Mouse (Mus musculus) Muller cell, postnatal 12 days (primary cell): ENCODE results near the gene Taar2.
A peak's percentile ranks its signal among the peaks of the same experiment; 100 is the strongest.

Experiments used
- DNase-seq: peaks from one replicate; pipeline ENCODE4 v3.0.0-alpha.2; 2015; ENCODE audit errors: inconsistent ontology term

Gene Taar2

DNA sequence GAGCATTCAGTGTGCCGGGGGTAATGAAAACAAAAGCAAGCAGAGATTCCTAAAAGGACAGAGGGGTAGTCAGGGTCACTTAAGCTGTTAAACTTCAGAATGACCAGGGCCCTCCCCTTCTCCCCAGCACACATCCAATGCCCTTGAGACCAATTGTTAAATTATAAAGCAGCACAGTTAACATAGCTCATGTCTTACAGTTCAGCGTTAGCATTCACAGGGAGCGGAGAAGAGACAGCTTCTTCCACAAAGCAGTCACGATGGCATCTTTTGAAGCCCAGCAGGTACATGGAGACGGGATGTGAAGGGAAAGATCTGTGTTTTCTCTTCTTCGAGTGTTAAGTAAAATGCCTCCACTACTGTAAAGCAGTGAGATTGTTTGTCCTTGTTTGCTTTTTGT, at the start of gene Taar2:
TSS of gene Taar2 (plus strand) at position 261 of the 400 bp plus-strand sequence.
- DNase-seq, result no peak

DNA sequence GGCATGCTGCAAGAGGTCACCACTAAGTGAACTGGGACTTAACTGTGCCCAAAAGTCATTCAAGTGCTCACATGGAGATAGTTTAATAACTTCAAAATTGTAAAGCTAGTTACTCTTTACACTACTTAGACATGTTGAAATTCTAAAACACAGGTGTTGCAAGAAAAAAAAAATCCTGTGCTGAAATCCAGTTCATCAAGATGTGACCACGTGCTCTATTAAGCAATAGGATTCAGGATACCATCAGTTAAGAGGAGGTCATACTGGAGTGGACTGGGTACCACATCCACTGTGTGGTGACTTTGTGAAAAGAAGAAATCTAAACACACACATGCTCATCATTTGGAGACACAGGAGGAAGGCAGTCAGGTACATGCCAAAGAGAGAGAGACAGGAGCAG, 45.4 kb upstream of the Taar2 start:
- no peak for DNase-seq

DNA sequence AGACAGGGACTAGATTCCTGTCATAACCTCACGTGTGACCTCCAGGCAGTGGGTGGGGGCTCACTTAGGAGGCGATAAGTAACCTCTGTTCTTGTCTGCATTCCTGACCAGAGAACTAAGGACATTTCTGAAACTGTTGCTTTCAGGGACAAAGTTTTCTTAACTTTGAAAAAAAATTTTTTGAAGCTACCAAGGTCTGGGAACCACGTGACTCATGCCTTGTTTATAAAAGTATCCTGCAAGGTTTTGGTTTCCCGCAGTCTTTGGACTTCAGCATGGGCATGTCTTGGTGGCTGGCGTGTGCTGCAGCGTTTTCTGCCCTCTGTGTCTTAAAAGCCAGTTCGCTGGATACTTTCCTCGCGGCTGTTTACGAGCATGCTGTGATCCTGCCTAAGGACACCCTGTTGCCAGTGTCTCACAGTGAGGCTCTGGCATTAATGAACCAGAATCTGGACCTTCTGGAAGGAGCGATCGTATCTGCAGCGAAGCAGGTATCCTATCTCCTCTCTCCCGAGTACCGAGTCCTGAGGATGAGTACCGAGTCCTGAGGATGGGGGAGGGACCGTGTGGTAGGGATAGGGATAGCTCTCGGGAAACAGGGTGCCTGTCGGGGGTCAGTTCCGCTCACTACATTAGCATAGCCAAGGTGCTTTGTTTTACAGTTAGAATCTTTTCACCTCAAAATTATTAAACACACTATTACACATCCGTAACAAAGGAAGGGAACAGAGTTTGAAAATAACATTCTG, 43.6 kb upstream of the Taar2 start, which contains the start of gene Vnn1:
TSS of gene Vnn1 (plus strand) at position 88 of the 749 bp plus-strand sequence.
- DNase-seq, result peak; percentile 12

DNA sequence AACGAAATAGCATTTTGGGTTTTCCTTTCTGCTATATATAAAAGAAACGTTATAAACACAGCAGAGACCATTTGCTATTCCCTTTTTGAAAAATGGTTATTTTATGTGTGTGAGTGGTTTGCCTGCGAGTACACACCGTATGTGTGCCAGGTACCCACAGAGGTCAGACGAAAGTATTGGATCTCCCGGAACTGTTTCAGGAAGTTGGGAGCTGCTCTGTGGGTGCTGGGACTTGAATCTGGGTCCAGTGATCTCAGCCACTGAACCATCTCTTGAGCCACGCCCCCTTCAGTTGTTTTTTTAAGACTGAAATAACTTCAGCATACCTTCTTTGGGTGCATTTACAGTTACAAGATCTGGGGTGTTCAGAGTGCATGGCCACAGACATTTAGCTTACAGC, 43.0 kb upstream of the Taar2 start:
- DNase-seq, result no peak

DNA sequence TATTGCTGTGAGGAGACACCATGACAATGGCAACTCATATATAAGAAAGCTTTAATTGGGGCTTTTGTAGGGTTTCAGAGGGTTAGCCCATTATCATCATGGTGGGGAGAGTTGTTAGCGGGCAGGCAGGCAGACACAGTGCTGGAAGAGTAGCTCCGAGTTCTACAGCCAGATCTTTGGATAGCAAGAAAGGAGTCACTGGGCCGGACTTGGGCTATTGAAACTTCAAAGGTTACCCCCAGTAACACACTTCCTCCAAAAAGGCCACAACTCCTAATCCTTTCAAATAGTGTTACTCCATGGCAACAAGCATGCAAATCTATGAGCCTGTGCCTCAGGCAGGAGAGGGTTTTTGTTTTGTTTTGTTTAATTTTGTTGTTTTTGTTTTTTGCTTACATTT, 37.3 kb upstream of the Taar2 start:
- DNase-seq, result no peak

DNA sequence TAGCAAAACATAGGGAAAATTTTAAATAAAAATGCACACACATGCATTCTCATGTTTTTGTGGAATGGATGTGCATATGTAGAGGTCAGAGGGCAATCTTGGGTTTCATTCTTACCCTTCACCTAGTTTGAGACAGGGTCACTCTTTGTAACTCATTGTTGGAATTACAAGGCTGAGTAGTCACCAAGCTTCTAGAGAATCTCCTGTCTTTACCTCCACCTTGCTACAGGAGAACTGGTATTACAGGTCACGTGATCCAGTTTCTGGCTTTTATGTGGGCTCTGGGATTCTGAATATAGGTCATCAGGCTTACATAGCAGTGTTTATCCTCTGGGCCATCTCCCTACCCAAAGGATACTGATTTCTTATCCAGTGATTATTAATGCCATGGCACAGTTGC, 32.7 kb upstream of the Taar2 start:
- DNase-seq, result no peak

DNA sequence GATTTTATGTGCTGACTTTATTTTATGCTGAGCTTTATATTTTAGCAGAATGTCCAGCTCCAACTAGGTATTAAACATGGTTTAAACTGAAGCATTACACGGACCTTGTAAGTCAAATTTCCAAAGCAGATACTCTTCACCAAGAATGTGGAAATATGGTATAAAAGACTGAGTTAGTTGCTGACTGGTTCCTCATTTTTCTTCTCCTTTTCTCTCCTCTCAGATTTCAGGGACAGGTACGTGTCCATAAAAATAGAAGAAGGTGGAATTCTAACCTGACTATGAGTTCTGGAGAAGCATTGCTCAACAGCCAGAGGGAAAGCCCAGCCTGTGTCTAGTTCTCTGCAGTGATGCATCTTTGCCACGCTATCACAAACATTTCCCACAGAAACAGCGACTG, 18.3 kb upstream of the Taar2 start, which contains the start of gene Taar1:
TSS of gene Taar1 (plus strand) at position 301 of the 400 bp plus-strand sequence.
- no peak for DNase-seq

DNA sequence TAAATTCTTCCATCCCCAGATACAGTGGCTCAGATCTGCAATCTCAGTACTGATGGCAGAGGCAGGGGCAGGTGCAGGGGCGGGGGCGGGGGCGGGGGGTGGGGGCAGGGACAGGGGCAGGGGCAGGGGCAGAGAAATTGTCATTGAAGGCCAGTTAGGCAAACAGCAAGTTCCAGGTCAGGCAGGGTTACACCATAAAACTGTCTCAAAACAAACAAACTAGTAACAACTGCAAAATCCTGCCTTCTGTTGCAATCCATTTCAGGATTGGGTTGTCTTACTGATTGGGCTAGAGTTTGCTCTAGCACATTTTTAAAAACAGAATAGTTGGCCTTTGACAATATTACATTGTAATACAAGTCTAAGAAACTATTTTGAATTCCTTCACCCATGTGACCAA, 15.9 kb upstream of the Taar2 start:
- no peak for DNase-seq

DNA sequence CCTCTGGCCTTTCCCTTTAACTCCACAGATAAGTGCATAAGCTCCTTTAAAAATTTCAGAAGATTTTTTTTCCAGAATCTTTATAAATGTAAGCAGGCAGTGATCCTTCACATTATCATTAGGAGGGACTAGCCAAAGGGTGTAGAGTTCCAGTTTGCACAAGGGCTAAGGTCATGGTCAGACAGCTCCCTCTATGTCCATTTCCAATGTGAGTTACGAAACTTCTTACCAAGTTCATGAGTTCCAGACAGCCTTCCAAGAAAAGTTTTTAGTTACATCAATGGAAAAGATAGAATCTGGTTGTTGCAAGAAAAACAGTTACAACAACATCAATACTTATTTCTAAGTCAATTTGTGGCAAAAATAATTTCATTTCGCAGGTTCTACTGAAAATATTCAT, 14.4 kb upstream of the Taar2 start:
- DNase-seq, result no peak

DNA sequence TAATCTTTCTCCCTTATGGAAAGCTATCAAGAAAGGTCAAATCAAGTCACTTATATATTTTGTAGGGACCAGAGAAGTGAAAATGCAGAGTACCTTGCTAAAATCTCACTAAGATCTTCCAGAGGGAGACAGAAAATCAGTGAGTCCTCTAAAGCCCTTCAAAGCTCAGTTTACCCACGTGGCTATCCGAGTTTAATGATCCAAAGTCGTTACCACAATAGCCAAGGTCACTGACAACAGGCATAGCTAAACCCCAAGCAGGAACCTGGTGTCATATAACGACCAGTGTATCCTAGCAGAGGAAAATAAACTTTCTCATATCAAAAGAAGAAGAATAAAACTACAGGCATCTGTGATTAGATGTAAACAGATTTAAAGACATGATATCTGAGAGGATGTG, 759 bp upstream of the Taar2 start:
- no peak for DNase-seq

DNA sequence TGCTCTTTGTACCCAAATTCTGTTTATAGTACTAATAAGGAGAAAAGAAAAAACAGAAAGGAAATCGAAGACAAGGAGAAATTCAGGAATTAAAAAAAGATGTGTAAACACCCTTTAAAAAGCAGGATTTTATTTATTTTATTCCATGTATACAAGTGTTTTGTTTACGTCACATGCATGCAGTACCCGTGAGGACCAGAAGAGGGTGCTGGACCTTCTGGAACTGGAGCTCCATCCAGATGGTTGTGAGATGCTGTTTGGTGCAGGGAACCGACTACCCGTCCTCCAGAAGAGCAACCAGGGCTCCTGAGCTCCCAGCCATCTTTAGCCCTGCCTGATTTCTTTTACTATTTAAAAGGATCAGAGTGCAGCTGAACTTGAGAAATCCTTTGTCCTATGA, 4.1 kb downstream of the Taar2 start:
- DNase-seq, result no peak

DNA sequence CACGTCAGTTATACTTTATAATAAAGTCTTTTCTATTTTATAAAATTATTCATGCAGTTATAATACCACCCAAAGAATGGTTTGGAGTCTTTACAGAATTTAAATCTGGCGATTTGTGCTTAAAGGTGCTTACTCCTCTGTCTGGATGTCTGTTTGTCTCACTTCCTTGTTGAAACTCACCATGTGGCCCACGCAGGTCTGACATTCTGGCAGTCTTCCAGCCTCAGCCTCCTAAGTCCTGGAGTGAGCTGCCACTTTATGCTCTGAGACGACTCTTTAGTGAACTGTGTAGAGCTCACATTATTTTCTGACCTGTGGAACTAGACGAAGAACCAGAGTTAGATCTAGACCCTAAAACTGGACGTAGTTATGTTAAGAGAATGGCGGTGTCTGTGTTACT, 9.7 kb downstream of the Taar2 start:
- no peak for DNase-seq

DNA sequence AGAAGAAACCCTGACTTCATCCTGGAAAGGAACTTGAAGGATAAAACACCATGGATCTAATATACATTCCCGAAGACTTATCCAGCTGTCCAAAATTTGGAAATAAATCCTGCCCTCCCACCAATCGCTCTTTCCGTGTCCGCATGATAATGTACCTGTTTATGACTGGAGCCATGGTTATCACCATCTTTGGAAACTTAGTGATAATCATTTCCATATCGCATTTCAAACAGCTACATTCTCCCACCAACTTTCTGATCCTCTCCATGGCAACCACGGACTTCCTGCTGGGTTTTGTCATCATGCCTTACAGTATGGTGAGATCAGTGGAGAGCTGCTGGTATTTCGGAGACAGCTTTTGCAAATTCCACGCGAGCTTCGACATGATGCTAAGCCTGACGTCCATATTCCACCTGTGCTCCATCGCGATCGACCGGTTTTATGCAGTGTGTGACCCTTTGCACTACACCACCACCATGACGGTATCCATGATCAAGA, 11.2 kb downstream of the Taar2 start, which contains the start of gene Taar3:
TSS of gene Taar3 (plus strand) at position 51 of the 498 bp plus-strand sequence.
- no peak for DNase-seq

DNA sequence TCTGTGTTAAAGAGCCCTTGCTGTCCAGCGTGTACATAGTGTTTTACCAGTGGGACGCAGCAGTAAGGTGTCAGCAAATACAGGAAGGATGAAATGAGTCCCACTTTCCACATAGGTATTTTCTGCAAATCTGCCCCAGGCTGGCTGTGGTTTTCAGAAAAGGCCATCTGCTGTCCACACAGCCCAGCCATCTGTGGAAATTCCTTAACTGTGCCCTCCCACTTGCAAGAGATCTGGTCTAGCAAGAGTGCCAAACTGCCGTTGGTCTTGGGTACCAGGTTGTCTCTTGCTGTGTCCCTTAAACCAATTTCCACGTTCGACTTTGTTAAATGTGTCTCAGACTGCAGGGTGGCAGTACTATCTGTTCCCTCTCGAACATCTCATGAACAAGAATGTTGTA, 13.3 kb downstream of the Taar2 start:
- DNase-seq, result no peak

DNA sequence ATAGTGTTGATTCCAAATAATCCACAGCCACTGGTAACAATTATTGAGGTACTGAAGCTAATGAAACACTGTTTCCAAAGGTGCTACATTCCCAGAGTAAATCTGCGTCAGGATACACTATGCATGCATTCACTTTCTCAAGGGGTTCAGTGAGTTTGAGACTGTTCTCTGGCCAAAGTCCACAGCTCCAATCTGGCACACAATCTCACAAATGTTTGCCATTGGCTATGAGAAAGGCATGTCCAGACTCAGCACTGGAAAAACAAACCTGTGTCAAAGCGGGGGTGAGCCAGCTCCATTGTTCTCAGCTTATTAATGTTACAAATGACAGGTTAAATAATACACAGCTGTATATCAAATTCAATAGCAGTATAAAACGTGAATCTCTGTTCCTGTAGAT, 20.7 kb downstream of the Taar2 start:
- no peak for DNase-seq

DNA sequence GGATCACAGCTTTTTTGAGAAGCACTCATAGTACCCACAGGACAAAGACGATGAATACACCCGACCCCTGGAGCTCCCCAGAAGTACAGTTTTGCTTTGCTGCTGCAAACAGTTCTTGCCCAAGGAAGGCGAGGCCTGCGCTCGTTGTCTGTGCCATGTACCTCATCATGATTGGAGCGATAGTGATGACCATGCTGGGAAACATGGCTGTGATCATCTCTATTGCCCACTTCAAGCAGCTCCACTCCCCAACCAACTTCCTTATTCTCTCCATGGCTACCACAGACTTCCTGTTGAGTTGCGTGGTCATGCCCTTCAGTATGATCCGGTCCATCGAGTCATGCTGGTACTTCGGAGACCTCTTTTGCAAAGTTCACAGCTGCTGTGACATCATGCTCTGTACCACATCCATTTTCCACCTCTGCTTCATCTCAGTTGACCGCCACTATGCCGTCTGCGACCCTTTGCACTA, 22.1 kb downstream of the Taar2 start, which contains the start of gene Taar4:
TSS of gene Taar4 (plus strand) at position 51 of the 472 bp plus-strand sequence.
- no peak for DNase-seq

DNA sequence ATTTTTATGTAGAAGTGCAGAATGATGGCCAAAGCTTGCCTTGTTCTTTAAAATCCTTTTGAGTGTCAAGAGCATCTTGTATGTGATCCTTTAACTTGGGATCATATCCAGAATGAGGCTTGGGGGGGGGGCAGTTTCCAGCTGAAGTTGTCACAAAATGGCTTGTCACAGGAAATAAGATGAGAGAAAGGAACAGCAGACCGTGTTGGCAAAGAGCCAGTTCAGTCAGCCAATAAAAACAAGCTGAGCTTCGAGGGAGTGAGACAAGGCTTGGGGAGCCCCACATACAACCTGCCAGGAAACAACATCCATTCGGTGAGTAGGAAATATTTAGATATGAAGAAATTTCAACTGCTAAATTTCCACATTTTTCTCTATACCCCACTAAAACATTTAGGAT, 25.1 kb downstream of the Taar2 start:
- no peak for DNase-seq

DNA sequence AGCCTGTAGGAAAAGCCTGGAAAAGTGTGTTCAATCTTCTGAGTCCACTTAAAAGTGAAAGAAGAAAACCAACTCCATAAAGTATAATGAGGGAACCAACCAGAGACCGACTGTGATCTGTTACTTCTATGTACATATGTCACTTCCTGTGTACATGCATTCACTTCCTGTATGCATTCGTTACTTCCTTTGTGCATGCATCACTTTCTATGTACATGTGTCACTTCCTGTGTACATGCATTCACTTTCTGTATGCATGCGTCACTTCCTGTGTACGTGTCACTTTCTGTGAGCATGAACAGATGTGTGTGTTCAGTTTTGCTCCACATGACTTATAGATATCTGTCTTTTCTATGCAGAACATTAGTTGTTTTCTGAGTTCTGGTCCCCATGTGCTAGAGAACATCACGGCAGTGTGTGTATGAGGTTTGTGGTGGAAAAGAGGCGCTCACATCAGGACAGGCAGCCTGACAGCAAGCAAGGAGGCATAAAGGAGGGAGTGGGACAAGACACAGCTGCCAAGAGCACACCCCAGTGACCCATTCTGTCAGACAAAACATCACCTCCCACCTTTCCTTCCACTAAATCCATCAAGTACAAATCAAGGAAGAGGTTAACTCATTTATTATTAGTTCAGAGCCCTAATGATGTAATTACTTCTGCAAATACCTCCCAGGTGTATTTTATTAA, 26.7 kb downstream of the Taar2 start:
- no peak for DNase-seq

DNA sequence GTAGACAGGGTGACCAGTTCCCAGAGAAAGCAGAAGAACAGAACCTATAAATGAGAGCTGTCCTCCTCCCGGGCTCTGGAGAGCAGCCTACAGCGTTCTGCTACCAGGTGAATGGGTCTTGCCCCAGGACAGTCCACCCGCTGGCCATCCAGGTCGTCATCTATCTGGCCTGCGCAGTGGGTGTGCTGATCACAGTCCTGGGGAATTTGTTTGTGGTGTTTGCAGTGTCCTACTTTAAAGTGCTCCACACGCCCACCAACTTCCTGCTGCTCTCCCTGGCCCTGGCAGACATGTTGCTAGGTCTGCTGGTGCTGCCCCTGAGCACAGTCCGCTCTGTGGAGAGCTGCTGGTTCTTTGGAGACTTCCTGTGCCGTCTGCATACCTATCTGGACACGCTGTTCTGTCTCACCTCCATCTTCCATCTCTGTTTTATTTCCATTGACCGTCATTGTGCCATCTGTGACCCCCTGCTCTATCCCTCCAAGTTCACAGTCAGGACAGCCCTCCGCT, 32.3 kb downstream of the Taar2 start, which contains the start of gene Taar5:
TSS of gene Taar5 (plus strand) at position 51 of the 510 bp plus-strand sequence.
- DNase-seq, result no peak

DNA sequence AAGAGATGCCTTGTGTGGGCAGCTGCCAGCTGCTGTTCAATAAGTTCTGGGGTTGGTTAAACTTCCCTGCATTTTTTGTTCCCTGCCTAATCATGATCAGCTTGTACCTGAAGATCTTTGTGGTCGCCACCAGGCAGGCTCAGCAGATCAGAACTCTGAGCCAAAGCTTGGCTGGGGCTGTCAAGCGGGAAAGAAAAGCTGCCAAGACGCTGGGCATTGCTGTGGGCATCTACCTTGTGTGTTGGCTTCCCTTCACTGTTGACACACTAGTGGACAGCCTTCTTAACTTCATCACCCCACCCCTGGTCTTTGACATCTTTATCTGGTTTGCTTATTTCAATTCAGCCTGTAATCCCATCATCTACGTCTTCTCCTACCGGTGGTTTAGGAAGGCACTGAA, 32.9 kb downstream of the Taar2 start:
- no peak for DNase-seq

DNA sequence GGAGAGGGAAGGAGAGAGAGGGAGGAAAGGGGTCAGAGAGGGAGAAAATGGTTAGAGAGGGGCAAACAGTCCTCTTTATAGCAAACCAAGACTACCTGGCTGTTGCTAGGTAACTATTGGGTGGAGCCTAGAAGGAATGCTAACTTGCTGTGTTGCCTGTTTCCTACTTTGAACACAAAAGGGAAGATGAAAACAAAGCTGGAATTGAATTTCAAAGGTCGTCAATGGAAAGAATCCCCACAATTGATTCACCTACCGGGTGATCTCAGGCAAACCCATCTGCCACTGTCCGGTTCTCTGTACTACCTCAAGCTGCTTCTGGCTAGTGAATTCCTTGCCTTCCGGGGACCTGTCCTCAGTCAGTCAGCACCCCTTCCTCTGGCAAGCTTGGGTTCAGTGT, 39.6 kb downstream of the Taar2 start:
- no peak for DNase-seq

DNA sequence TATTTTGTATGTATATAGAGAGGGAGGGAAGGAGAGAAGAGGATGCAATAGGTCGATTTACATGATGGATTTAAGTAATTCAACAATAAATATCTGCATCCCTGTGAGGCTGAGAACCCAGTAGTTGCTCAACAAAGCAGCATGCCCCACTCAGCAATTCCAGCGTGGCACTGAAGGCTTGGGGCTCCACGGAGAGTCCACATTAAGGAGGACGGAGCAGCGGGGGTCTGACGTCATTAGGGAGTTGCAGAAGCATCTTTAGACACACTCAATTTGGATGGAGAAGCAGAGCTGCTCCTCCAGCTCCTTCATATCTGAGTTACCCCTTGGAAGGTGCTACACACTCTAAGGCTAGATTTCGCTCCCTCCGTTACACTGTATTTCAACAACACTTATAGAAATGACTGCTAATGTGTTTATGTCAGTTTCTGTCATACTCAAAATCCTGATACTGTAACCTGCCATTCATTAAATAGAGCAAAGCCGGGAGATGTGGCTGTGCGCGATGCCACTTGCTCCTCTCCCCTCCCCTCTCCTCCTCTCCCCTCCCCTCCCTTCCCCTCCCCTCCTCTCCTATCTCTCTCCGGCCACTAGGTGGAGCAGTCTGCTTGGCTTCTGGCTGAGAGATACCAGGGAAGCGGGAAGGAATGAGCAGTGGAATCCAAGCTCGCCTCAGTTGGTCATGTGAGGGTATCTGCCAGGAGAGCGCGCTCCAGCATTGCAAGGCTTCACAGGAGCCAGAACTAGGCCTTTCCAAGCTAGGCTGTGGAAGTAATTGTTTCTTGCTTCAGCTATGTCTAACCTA, 40.7 kb downstream of the Taar2 start:
- peak; percentile 92 for DNase-seq
